8 mouse cellular contexts compared by ENCODE assay signal in the genomic region with DNA sequence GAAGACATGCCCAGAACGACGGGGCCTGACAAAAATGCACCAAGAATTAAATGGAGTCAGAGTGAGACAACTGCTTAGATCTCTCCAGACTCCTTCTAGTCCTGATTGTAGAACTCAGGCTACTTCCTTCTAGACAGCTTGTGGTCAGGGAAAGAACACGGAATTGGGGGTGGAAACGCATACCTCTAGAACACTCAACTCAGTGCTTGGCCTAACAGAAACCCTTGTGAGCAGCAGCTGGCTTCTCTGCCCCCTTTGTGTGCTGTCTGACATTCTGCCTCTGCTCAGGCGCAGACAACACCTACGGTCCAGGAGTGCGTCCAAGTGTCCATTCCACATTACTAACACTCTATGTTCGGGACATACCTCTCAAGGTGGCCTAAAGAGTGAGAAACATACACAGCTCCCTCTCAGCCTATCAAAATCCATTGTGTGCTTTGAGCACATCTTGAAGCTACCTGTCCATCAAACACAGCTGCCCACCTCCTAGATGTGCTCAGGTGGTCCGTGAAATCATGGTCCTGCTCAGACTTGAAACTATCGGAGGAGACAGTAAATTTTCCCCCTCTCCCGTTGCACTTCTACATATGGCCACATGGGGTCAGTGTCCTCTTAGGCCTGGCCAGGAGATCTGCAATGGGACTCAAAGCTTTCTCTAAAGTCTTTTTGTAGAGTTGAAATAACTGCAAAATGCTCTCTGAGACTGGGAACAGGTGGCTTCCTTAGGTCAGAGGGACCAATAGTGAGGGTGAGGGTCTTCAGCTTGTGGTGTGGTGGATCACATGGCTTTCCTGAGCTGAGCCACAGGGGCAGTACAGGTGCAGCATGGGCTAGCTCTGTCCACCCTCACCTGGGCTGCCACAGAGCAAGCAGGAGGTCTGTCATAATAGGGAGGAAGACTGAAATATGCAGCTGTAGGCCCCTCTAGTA. TPM values are rescaled to one million over a fixed set of nuclear protein-coding genes. Genes with fewer than 3 reads are reported as not detected.
DNase-seq lines count a peak whose midpoint lies in the region; ATAC-seq and TF ChIP-seq lines count a peak whose summit lies in the region.

No protein-coding gene starts in this region.

- no peak; the same call in none of the 2 replicates for TF ChIP-seq RAD21 in MEL (IDR thresholded peaks at IDR 0.05; ENCODE audit: low read depth, low read length)

- peak; percentile 79 for DNase-seq in MEL (ENCODE audit: low read depth, low spot score)
- peak; percentile 58 for DNase-seq in c-Kit-positive CD71-negative TER-119-negative erythroid progenitor cells, embryonic 14.5 days (ENCODE audit: low read depth)
- DNase-seq in forebrain, embryonic 11.5 days (ENCODE audit: low spot score) = peak; percentile 78
- DNase-seq in hindbrain, embryonic 11.5 days (ENCODE audit: low spot score) = peak; percentile 83
- peak; percentile 33 for DNase-seq in left cerebral cortex, adult 11 months (ENCODE audit: low spot score)
- DNase-seq in lung, postnatal 4 days = peak; percentile 40 to 74
- peak; percentile 76 for DNase-seq in retina, postnatal 1 day
- peak; percentile 74 for DNase-seq in thymus, postnatal 4 days

- peaks cover 0 to 6% of the 10 kb centered on the region in 2 experiments; a peak in 2 of 4 replicates for H3K4me1 ChIP-seq in MEL (ENCODE audit: control insufficient read depth in 1 of 2, insufficient read depth in 2 of 2, low read length in 2 of 2)
- no peaks in the 10 kb centered on the region for H3K4me1 ChIP-seq in forebrain, embryonic 11.5 days (replicated peaks; ENCODE audit: control insufficient read depth, insufficient read depth, low read length)
- H3K4me1 ChIP-seq in hindbrain, embryonic 11.5 days (replicated peaks; ENCODE audit: control insufficient read depth, insufficient read depth, low read length) = no peaks in the 10 kb centered on the region

- TF ChIP-seq EP300 in MEL (IDR thresholded peaks at IDR 0.05; ENCODE audit: low read depth in 1 of 2, low read length in 2 of 2) = no peak

- 62% methylated on average over 11 of the region's 11 CpGs for WGBS in forebrain, embryonic 11.5 days
- 62% methylated on average over 11 of the region's 11 CpGs for WGBS in hindbrain, embryonic 11.5 days

- ATAC-seq in forebrain, embryonic 11.5 days (replicated peaks; ENCODE audit: low FRiP score) = peak; percentile 61; the same call in 1 of the 2 replicates
- ATAC-seq in hindbrain, embryonic 11.5 days (ENCODE audit: low FRiP score) = peak; percentile 66

- H3K36me3 ChIP-seq in MEL (ENCODE audit: control insufficient read depth in 1 of 2, insufficient read depth in 2 of 2, low read length in 2 of 2) = peaks cover 0 to 5% of the 10 kb centered on the region in 2 experiments; a peak in 1 of 4 replicates
- no peaks in the 10 kb centered on the region for H3K36me3 ChIP-seq in forebrain, embryonic 11.5 days (ENCODE audit: control insufficient read depth, insufficient read depth, low read length)
- no peaks in the 10 kb centered on the region for H3K36me3 ChIP-seq in hindbrain, embryonic 11.5 days (ENCODE audit: control insufficient read depth, insufficient read depth, low read length)

- H3K27ac ChIP-seq in MEL (ENCODE audit: control insufficient read depth, low read depth, low read length) = no peak overlapping the region
- H3K27ac ChIP-seq in forebrain, embryonic 11.5 days (ENCODE audit: low read depth, low read length) = no peak overlapping the region
- H3K27ac ChIP-seq in hindbrain, embryonic 11.5 days (ENCODE audit: low read depth, low read length) = no peak overlapping the region

- no peak overlapping the region for H3K9ac ChIP-seq in MEL (ENCODE audit: control insufficient read depth, low read depth, low read length, poor library complexity, severe bottlenecking)
- no peak overlapping the region for H3K9ac ChIP-seq in forebrain, embryonic 11.5 days (ENCODE audit: low read length)
- H3K9ac ChIP-seq in hindbrain, embryonic 11.5 days (ENCODE audit: low read depth, low read length) = no peak overlapping the region

- H3K79me2 ChIP-seq in MEL (ENCODE audit: control insufficient read depth, insufficient read depth, low read length, poor library complexity) = no peaks in the 10 kb centered on the region

- no peak for TF ChIP-seq POLR2A in MEL (IDR thresholded peaks at IDR 0.05; ENCODE audit: control insufficient read depth in 1 of 2, insufficient read depth in 1 of 2, low read depth in 1 of 2, low read length in 2 of 2, poor library complexity in 1 of 2)

- no peaks in the 10 kb centered on the region for H3K27me3 ChIP-seq in MEL (ENCODE audit: control insufficient read depth in 1 of 2, insufficient read depth in 2 of 2, low read length in 2 of 2)
- H3K27me3 ChIP-seq in forebrain, embryonic 11.5 days (ENCODE audit: control insufficient read depth, insufficient read depth, low read length) = no peaks in the 10 kb centered on the region
- no peaks in the 10 kb centered on the region for H3K27me3 ChIP-seq in hindbrain, embryonic 11.5 days (ENCODE audit: control insufficient read depth, insufficient read depth, low read length)

- H3K4me3 ChIP-seq in MEL (ENCODE audit: control insufficient read depth in 1 of 2, insufficient read depth in 1 of 2, low read depth in 2 of 2, low read length in 2 of 2) = 0 out of 4 replicates have a peak overlapping the region, but pooled peaks of 1 of the 2 experiments have one; percentile 21
- H3K4me3 ChIP-seq in forebrain, embryonic 11.5 days (ENCODE audit: low read depth, low read length) = no peak overlapping the region
- H3K4me3 ChIP-seq in hindbrain, embryonic 11.5 days (ENCODE audit: low read depth, low read length) = no peak overlapping the region

- H3K9me3 ChIP-seq in MEL (replicated peaks; ENCODE audit: insufficient read depth, low read length) = no peaks in the 10 kb centered on the region
- no peaks in the 10 kb centered on the region for H3K9me3 ChIP-seq in forebrain, embryonic 11.5 days (ENCODE audit: control insufficient read depth, low read length)
- H3K9me3 ChIP-seq in hindbrain, embryonic 11.5 days (ENCODE audit: control insufficient read depth, low read length) = no peaks in the 10 kb centered on the region

- TF ChIP-seq CTCF in MEL (IDR thresholded peaks at IDR 0.05 in 2 of 3, conservative IDR thresholded peaks at IDR 0.05 in 1 of 3; ENCODE audit: control insufficient read depth in 1 of 3, insufficient read depth in 1 of 3, low read depth in 2 of 3, low read length in 3 of 3, poor library complexity in 1 of 3, severe bottlenecking in 1 of 3) = peak; percentile 88 to 99 (median 98)

- H3K4me2 ChIP-seq in forebrain, embryonic 11.5 days (ENCODE audit: low read depth, low read length, severe bottlenecking) = no peak overlapping the region
- H3K4me2 ChIP-seq in hindbrain, embryonic 11.5 days (replicated peaks; ENCODE audit: low read depth, low read length) = no peak overlapping the region

TF ChIP-seq in MEL, 35 proteins besides CTCF, POLR2A, EP300 and RAD21:
- TF ChIP-seq ZC3H11A (IDR thresholded peaks at IDR 0.05; ENCODE audit: low read depth, low read length) (peak; percentile 97), NRF1 (IDR thresholded peaks at IDR 0.05; ENCODE audit: insufficient read depth, low read depth, low read length, poor library complexity, severe bottlenecking) (no peak), HCFC1 (IDR thresholded peaks at IDR 0.05; ENCODE audit: low read depth, low read length) (no peak), ELF1 (IDR thresholded peaks at IDR 0.05; ENCODE audit: low read depth, low read length) (no peak), SMC3 (IDR thresholded peaks at IDR 0.05; ENCODE audit: low read depth, low read length) (peak; percentile 97), SIN3A (IDR thresholded peaks at IDR 0.05; ENCODE audit: low read length) (0 out of 2 replicates have a peak, but pooled peaks have one; percentile 47)

RNA-seq across cellular contexts. Expression of a gene that starts 22.9 kb away (rescaled TPM):
- 19.4 and 19.6 TPM in 2 replicates for total RNA-seq in MEL (2012; rRNA removed)
- polyA plus RNA-seq in MEL (2012; ENCODE audit: insufficient read depth in 1 of 2, insufficient read length in 2 of 2, low read depth in 1 of 2, low replicate concordance in 2 of 2, missing spikeins in 1 of 2) = 10 to 100 TPM in 1 of 2 experiments, not detected in 1; 22.0 TPM
- 22.9 and 23.4 TPM in 2 replicates for polyA plus RNA-seq in forebrain, embryonic 11.5 days (2014; fragmentation: Nextera tagmentation; extraction: Ambion mirVana)
- 22.5 and 22.9 TPM in 2 replicates for polyA plus RNA-seq in hindbrain, embryonic 11.5 days (2014; fragmentation: Nextera tagmentation; extraction: Ambion mirVana)

Comparison
In these comparisons a context has a peak if more than half of its experiments do, and no peak if none do; other contexts are left out.
1. DNase-seq: peak in every context shown above with its lines; median percentile 83 in hindbrain, embryonic 11.5 days; 79 in MEL; 78 in forebrain, embryonic 11.5 days; 76 in retina, postnatal 1 day; 74 in thymus, postnatal 4 days; 58 in c-Kit-positive CD71-negative TER-119-negative erythroid progenitor cells, embryonic 14.5 days; 57 in lung, postnatal 4 days; 33 in left cerebral cortex, adult 11 months.